Mouse (Mus musculus): ENCODE measurements around the gene Fcgbp.
A peak's percentile ranks its signal among the peaks of the same experiment; 100 is the strongest.
"Not testable (repeated sequence)": the region's sequence is repeated elsewhere in the genome, so short reads cannot be mapped to it uniquely, and the experiment has no call there.

The Fcgbp gene

DNA sequence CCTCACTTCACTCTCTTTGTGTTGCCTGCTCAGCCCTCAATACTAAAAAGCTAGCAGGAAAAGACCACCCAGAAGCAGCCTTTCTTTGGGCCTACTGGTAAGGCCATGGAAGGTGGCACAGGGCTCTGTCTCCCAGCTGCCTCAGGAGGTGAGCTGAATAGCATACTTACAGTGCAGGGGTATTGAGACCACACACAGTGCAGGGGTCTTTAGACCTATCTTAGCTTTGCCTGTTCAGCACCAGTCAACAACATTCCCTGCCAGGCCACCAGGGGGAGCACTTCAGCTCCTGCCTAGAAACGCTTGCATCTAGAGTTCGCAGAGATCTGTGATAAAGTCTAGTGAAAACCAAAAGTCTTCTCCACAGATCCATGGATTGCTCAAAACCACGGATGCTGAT, 77.2 kb downstream of the Fcgbp start:
- peak; percentile 64 for DNase-seq (ENCODE audit: extremely low spot score, low read depth, low spot score)

DNA sequence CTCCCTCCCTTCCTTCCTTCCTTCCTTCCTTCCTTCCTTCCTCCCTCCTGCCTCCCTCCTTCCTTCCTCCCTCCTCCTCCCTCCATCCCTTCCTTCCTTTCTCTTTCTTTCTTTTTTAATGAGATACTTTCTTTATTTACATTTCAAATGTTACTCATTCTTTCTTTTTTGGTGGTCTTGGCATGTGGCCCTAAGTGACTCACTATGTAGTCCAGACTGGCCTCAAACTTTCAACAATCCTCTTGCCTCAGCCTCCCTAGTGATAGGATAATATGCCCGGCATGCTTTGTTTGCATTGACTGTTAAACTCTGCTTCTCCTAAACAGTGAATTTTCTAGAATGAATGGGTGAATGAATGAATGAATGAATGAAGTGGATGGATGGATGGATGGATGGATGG, 78.8 kb downstream of the Fcgbp start:
- no peak for DNase-seq (ENCODE audit: extremely low spot score, low read depth, low spot score)

DNA sequence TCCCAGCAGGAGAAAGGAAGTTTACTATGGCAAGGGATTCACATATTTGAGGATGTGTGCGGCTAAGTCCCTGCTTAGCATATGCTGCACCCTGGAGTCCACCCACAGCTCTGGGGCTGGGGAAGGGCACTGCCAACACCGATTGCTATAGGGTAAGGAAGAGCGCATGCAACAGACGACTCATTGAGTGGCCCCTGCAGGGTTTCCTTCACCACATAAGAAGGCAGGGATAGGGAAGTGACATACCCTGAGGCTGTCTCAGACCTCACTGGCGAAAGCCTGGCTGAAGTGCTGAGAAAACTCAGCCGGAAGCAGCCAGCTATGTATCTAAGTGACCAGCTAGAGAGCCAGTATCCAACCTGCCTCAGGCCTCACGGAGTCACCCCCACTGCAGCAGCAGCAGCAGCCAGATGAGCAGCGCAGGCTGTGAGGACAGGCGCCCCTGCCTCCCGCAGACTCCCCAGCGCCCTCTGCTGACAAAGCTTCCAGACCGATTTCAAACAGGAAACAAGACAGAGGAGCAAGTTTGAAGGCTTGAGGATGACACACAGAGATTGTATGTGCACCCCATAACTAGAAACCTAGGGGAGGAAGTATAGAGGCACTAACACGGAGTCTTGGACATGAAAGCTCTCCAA, 80.7 kb downstream of the Fcgbp start:
- no peak for DNase-seq (ENCODE audit: extremely low spot score, low read depth, low spot score)

DNA sequence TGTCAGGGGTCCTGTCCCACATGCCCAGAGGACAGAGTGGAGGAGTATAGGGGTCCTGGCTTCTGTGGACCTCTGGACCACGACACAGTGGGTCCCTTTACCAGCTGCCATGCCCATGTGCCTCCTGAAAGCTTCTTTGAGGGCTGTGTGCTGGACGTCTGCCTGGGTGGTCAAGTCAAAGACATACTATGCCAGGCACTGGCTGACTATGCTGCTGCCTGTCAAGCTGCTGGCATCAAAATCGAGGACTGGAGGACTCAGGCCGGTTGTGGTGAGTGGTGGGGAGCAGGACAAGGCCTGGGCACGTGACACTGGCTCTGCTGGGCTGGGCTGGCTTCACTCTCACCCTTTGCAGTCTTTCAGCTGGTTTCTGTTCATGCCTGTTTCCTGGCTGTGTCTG, 82.6 kb downstream of the Fcgbp start:
- DNase-seq (ENCODE audit: extremely low spot score, low read depth, low spot score) = not testable (repeated sequence)

DNA sequence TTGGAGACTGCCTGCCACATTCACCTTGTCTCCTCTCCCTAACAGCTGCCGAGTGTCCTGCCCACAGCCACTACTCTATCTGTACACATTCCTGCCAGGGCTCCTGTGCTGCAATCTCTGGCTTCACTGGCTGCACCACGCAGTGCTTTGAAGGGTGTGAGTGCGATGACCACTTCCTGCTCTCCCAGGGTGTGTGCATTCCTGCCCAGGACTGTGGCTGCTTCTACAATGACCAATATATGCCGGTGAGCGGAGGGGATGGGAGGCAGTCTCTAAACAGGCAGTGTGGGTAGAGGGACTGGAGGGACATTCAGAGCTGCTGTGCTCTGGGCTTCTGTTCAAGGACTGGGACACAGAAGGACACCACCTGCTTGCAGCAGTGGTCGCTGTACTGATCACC, 88.3 kb downstream of the Fcgbp start:
- DNase-seq (ENCODE audit: extremely low spot score, low read depth, low spot score) = no peak

DNA sequence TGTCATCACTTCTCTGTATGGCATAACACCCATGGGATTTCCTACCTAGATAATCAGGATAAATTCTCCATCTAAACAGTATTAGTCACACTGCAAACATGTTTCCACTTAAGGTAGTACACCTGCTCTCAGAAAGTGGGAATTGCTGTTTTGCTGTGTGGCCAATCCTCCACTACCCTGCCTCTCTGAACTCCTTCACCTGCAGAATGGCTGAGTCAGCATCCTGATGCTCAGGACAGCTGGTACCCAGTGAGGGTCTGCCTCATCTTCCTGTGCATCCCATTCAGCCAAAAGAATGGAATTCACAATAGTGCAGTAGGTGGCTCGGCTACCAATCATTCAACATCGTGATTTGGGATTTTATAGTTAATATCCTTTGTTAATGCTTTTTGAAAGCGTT, 88.9 kb downstream of the Fcgbp start:
- DNase-seq (ENCODE audit: extremely low spot score, low read depth, low spot score) = no peak

DNA sequence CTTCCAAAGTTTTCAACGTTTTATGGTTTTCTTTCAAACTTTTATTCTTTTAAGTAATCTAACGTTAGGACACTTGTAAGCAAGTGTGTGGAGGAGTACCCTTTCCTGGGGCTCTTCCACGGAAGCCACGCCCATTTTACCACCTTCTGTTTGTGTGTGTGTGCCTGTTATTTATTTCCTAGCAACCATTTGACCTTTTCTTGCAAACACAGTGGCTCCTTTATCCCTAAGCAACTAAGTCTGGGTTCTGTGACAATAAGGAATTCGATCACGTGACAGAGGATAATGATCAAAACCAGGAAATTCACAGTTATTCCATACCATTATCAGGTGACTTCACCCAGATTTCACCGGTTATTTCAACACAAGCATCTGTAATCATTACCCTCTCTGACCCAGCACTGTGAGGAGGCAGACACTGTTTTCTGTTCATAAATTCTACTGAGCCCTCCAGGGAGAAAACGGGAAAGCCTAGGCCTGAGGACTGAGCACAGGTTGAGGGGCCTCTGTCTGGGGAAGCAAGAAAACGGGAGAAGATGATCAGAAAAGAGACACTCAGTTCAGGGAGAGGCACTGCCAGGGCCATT, 90.2 kb downstream of the Fcgbp start:
- no peak for DNase-seq (ENCODE audit: extremely low spot score, low read depth, low spot score)

DNA sequence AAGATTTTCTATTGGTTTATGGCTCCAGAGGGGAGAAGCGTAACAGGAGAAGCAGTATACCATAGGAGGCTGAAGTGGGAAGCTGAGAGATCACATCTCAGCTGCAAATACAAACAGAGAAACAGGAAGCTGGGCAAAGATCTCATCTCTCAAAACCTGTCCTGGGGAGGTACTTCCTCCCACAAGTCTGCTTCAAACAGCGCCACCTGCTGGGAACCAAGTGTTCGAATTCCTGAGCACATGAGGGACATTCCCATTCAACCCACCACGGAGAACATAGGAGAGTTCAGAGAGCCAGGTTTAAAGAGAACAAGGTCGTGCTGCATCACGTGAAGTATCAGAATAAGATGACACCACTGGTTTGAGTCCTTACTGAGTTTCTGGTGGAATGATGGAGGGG, 94.4 kb downstream of the Fcgbp start:
- DNase-seq (ENCODE audit: extremely low spot score, low read depth, low spot score) = no peak

DNA sequence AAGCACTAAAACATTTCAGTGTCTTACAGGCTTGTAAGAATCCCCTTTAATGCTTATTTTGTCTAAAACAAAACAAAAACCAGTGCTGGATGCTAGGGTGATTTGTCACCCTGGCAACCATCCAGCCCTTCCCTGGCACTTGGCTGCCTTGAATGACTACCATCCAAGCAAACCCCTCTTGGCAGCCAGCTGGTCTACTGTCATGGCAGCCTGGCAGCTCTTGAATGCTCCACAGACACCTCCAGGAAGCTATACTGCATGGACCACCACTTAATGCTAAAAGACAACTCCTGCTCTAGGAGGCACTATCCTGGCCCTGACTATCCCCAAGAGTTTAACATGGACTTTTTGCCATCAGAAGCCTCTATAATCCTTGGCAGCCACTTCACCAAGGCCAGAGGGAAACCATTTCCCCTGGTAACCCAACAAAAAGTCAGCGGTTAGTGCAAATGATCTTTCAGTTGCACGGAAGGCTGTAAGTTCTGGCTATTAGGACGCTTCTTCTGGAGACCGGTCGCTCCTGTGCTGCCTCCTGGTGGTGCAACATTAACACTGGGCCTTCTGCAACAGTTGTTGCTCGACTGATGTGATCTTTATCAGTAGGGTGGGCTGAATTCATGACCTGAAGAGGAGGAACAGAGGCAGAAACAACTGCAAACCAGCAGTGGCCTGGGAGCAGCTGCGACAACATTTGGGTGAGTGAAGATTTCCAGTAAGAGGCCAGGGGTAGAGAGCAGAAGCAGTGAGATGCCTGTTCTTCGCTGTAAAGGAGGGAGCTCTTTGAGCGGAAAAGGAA, 97.5 kb downstream of the Fcgbp start:
- peak; percentile 39 for DNase-seq (ENCODE audit: extremely low spot score, low read depth, low spot score)

DNA sequence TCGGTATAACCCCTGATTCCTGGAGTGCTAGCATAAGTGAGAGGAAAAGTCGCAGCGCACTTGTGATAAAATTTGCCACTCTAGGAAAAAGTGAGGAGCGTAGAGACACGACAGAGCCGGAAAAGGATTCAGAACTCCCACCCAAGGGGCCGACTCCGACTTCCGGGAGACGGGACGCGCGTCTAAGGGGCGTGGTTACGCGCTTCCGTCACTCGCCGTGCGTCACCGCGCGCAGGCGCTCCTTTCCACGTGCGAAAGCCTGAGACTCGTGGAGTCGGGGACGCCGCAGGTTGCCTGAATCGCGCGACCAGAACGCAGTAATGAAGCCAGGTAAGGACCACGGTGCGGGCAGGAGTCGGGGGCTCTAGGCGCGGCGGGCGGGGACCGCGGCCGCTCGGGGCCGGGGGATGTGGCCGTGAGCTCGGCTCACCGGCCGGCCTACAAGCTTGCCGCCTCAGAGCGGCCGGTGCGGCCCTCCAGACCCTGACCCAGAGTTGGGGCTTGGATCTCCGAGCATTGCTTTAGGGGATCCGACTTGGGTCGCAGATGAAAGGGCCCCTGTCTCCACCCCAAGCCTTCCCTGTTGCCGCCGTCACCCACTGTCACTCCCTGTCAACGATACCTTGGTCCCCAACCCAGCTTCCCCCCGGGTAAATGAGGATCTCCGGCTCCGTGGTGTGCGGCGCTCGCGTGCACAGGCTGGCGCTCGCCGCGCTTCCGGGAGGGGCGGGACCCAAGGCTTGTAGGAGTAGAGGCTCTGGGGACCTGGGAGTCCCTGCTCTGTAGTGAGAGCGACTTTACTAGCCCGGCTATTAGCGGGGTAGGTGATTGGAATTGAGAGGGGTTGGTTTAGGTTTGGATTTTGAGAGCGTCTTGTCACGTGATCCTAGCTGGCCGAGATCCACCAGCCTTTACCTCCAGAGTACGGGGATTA, 98.7 kb downstream of the Fcgbp start, which contains the start of gene Fbl:
TSS of gene Fbl (plus strand) at position 222 of the 934 bp plus-strand sequence.
- DNase-seq (ENCODE audit: extremely low spot score, low read depth, low spot score) = peak; percentile 81
